Mouse (Mus musculus) adrenal gland, postnatal 4 days (tissue): ENCODE measurements around the gene Rab9. TPM values are rescaled to one million over a fixed set of nuclear protein-coding genes. Genes with fewer than 3 reads are reported as not detected.
A peak's percentile ranks its signal among the peaks of the same experiment; 100 is the strongest.
"Not testable (repeated sequence)": the region's sequence is repeated elsewhere in the genome, so short reads cannot be mapped to it uniquely, and the experiment has no call there.

Source experiments
- DNase-seq, 2 experiments: peaks; one replicate each; pipeline ENCODE4 v3.0.0; 2021 to 2022; ENCODE audit warnings: low spot score in 2 of 2, mixed read lengths in 2 of 2
- long read RNA-seq, 2 experiments: library from polyadenylated mRNA; stranded (forward); transcript quantifications; one replicate each; pipeline ENCODE4 v2.0.0; 2021
- total RNA-seq, 2 experiments: library from RNA; stranded (reverse); gene quantifications; 2 replicates each; pipeline ENCODE4 v1.2.3; 2021

Gene Rab9
- 10 to 100 TPM; 44.0 to 44.5 TPM for total RNA-seq
- long read RNA-seq, experiment 1, transcript Rab9-202 (3 exons, 1,447 nt) = major isoform, 27 of 29 reads
- long read RNA-seq, experiment 1, partial matches to known transcripts = 1 of 29 reads
- long read RNA-seq, experiment 1, other reads (novel, unspliced or antisense) = 1 of 29 reads
- long read RNA-seq, experiment 2, transcript Rab9-202 (3 exons, 1,447 nt) = major isoform, 35 of 42 reads
- long read RNA-seq, experiment 2, partial matches to known transcripts = 1 of 42 reads
- long read RNA-seq, experiment 2, other reads (novel, unspliced or antisense) = 6 of 42 reads

- DNase-seq = peak; percentile 71 to 76
Measured at GRCm38 (mm10) chrX:166479365-166479983, at the start of gene Rab9. Gene Rab9 (minus strand): TSS chrX:166479867.

- no peak for DNase-seq
Measured at GRCm38 (mm10) chrX:166528126-166528525, 48.5 kb upstream of the Rab9 start.

GRCm38 (mm10) chrX:166525637-166526315, 46.1 kb upstream of the Rab9 start:
- no peak for DNase-seq

GRCm38 (mm10) chrX:166520782-166521181, 41.1 kb upstream of the Rab9 start:
- no peak for DNase-seq

GRCm38 (mm10) chrX:166518345-166518744, 38.7 kb upstream of the Rab9 start, which contains the start of gene Tceanc:
Gene Tceanc (minus strand): TSS chrX:166518567.
- DNase-seq = no peak

GRCm38 (mm10) chrX:166516631-166517030, 37.0 kb upstream of the Rab9 start:
- no peak for DNase-seq

GRCm38 (mm10) chrX:166515923-166516322, 36.3 kb upstream of the Rab9 start:
- no peak for DNase-seq

GRCm38 (mm10) chrX:166514035-166514434, 34.4 kb upstream of the Rab9 start:
- not testable (repeated sequence) for DNase-seq

- no peak for DNase-seq
Measured at GRCm38 (mm10) chrX:166512071-166512470, 32.4 kb upstream of the Rab9 start.

GRCm38 (mm10) chrX:166511107-166511506, 31.4 kb upstream of the Rab9 start:
- no peak for DNase-seq

GRCm38 (mm10) chrX:166509761-166510738, 30.4 kb upstream of the Rab9 start:
- peak; percentile 72 to 81 for DNase-seq

- DNase-seq = no peak
Measured at GRCm38 (mm10) chrX:166504421-166504820, 24.8 kb upstream of the Rab9 start.

- no peak for DNase-seq
Measured at GRCm38 (mm10) chrX:166499496-166500190, 20.0 kb upstream of the Rab9 start.

GRCm38 (mm10) chrX:166497771-166498170, 18.1 kb upstream of the Rab9 start:
- DNase-seq = no peak

- DNase-seq = no peak
Measured at GRCm38 (mm10) chrX:166495052-166495451, 15.4 kb upstream of the Rab9 start.

GRCm38 (mm10) chrX:166478631-166479364, 869 bp downstream of the Rab9 start:
- peak in 1 of 2 experiments; percentile 2 for DNase-seq

GRCm38 (mm10) chrX:166477393-166477792, 2.3 kb downstream of the Rab9 start:
- DNase-seq = no peak

GRCm38 (mm10) chrX:166472612-166473011, 7.1 kb downstream of the Rab9 start:
- DNase-seq = no peak

- DNase-seq = no peak
Measured at GRCm38 (mm10) chrX:166468321-166468720, 11.3 kb downstream of the Rab9 start.

GRCm38 (mm10) chrX:166455525-166455924, 24.1 kb downstream of the Rab9 start:
- no peak for DNase-seq
